Mouse (Mus musculus) embryonic facial prominence, embryonic 15.5 days (tissue): ENCODE measurements at regions not wholly inside any gene's neighbourhood (a gene's known extent, or its start where the extent isn't known, plus 50 kb on each side); places are given as distances from the start of the nearest gene placed in this dataset.

Experiments used
- ATAC-seq: fragments of 200-750 bp; cut with Nextera tagmentation; 2 replicates; pipeline ENCODE4 v1.8.0; 2017; ENCODE audit warnings: low read depth, moderate TSS enrichment; ENCODE audit not compliant: insufficient number of reproducible peaks, low FRiP score, low TSS enrichment
- H3K27ac ChIP-seq: fragments of 300-500 bp; sonication (generic); replicated peaks from 2 replicates; pipeline ENCODE4 v1.5.1; 2015; ENCODE audit warnings: mild to moderate bottlenecking, inconsistent platforms
- H3K27me3 ChIP-seq: fragments of 300-500 bp; sonication (generic); 2 replicates; pipeline ENCODE4 v1.6.1; 2015; ENCODE audit warnings: inconsistent platforms
- H3K36me3 ChIP-seq: fragments of 300-500 bp; sonication (generic); 2 replicates; pipeline ENCODE4 v1.6.1; 2015; ENCODE audit warnings: mild to moderate bottlenecking, inconsistent platforms
- H3K4me1 ChIP-seq: fragments of 300-500 bp; sonication (generic); 2 replicates; pipeline ENCODE4 v1.6.1; 2015; ENCODE audit warnings: inconsistent platforms
- H3K4me2 ChIP-seq: fragments of 300-500 bp; sonication (generic); replicated peaks from 2 replicates; pipeline ENCODE4 v1.6.1; 2015; ENCODE audit warnings: mild to moderate bottlenecking, inconsistent platforms
- H3K4me3 ChIP-seq: fragments of 300-500 bp; sonication (generic); replicated peaks from 2 replicates; pipeline ENCODE4 v1.5.1; 2015; ENCODE audit warnings: mild to moderate bottlenecking, inconsistent platforms
- H3K9ac ChIP-seq: fragments of 300-500 bp; sonication (generic); 2 replicates; pipeline ENCODE4 v1.6.1; 2015; ENCODE audit warnings: inconsistent platforms
- H3K9me3 ChIP-seq: fragments of 300-500 bp; sonication (generic); replicated peaks from 2 replicates; pipeline ENCODE4 v1.6.1; 2016; ENCODE audit warnings: inconsistent platforms
- WGBS: fragments of 180-500 bp; shearing (Covaris S2); methylation state at CpG from one replicate; pipeline ENCODE4 v1.1.7; 2015; 5-methylcytosine and 5-hydroxymethylcytosine counted together

DNA sequence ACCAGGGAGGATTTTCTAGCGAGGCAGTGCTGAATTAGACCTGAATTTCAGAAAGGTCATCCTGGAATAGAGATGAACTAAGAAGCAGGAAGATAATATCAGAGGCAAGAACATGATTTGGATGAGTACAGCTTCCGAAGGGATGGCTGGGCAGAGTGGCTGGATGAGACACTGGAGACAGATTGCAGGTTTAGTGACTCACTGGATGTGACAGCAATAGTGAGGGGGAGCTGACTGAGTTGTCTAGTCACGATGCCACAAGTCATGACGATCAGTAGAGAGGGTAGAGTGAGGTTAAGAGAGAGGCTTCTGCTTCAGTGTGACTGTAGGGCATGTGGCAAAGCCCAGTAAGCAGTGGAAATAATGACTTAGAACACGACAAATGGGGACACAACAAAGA is 181.3 kb upstream of the Npy start:
- Histone ChIP-seq H3K27me3 (no peaks in the 10 kb centered on the region), H3K36me3 (no peaks in the 10 kb centered on the region), H3K4me2 (no peak overlapping the region), H3K4me3 (no peak overlapping the region), H3K27ac (no peak overlapping the region), H3K9ac (no peak overlapping the region), H3K4me1 (no peaks in the 10 kb centered on the region), H3K9me3 (no peaks in the 10 kb centered on the region)
- WGBS, result 71% methylated on average over 5 of the region's 5 CpGs
- ATAC-seq, result no peak

DNA sequence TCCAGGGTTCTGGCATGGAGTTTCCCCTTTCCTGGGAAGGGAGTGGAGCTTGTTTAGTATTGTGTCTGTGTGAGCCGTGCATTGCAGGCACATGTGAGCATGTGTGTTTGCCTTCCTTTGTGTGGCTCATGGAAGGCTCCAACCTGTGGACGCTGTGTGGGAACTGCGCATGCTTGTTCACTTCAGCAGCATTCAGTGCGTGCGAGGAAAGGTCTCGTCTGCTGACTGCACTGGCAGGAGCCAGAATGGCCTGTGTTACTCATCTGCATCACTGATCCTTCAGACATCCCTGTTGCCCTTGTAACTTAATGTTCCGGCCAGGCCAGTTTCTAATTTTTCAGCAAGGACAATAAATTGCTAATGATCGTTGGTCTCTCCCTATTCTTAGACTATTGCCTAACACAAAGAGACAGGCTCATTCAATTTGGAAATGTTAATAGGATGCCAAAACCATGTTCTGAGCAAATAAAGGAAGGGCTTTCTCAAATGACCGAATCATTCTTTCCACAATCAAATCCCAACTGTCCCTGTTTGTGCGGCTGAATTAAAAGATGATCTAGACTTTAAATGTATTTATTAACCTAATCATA is 167.9 kb upstream of the Npy start:
- no peaks in the 10 kb centered on the region for H3K4me1 ChIP-seq
- no peaks in the 10 kb centered on the region for H3K9me3 ChIP-seq
- 82% methylated on average over 10 of the region's 10 CpGs for WGBS
- no peak overlapping the region for H3K27ac ChIP-seq
- no peak overlapping the region for H3K4me2 ChIP-seq
- H3K27me3 ChIP-seq, result peaks cover 2% of the 10 kb centered on the region; the same call in 1 of the 2 replicates
- H3K4me3 ChIP-seq, result no peak overlapping the region
- ATAC-seq, result no peak
- H3K36me3 ChIP-seq, result no peaks in the 10 kb centered on the region
- H3K9ac ChIP-seq, result no peak overlapping the region

DNA sequence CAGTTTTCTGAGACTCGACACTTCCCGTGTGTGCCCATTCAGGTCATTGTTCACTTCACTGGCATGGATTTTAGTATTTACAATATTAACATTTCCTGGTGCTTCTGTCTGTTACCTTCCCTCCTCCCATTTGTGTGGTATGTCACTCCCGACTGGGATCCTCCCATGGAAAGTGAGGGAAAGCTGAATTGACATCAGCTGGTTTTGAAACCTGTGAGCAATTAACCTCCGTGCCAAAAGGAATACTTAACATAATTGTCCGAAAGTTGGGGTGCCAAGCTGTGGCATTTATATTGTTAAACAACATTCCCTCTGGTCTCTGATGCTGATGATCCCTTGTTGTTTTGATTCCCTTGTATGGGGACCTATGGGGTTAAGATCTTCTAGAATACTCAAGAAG is 167.3 kb upstream of the Npy start:
- Histone ChIP-seq H3K9ac (no peak overlapping the region), H3K36me3 (no peaks in the 10 kb centered on the region), H3K4me2 (no peak overlapping the region), H3K4me1 (no peaks in the 10 kb centered on the region), H3K27me3 (peaks cover 2% of the 10 kb centered on the region; the same call in 1 of the 2 replicates), H3K27ac (no peak overlapping the region), H3K9me3 (no peaks in the 10 kb centered on the region), H3K4me3 (no peak overlapping the region)
- ATAC-seq, result no peak
- WGBS, result 50% methylated on average over 5 of the region's 5 CpGs

DNA sequence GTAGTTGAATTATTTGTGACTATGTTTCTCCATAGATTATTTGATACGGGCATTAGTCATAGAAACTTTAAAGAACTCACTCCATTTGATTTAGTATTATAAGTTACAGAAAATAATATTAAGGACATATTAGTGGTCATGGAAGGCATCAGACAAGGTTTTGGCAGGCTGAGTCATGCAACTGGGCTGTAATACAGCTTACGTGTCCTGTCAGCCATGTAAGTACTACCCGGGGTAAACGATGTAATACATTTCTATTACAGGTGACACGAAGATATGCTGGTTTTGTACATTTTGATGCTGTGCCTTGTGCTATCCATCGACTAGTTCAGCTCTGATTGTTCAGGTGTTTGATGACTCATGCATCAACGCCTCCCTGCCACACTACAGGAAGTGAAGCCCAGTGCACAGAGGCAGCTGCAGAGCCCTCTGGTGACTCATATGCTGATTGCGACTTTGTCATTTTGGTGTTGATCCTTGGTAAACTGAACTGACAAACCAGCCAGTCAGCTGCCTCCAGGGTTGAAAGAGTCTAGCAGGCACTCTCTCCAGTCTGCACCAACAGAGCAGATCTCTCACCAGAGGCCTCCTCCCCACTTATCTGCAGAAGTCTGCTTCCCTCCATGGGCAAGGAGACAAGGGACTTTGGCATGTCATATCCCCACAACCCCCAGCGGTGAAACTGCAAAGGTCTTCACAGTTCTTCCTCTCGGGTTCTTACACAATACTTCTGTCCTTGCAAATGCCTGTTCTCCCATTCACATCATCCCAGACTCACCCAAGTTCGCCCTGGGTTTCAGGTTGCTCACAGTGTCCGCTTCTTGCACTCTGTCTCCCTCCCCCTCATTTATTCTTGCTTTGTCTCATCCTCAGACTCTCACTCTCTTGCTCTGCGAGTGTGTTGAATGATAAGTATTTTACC is 165.9 kb upstream of the Npy start:
- H3K36me3 ChIP-seq, result no peaks in the 10 kb centered on the region
- H3K9ac ChIP-seq, result no peak overlapping the region

DNA sequence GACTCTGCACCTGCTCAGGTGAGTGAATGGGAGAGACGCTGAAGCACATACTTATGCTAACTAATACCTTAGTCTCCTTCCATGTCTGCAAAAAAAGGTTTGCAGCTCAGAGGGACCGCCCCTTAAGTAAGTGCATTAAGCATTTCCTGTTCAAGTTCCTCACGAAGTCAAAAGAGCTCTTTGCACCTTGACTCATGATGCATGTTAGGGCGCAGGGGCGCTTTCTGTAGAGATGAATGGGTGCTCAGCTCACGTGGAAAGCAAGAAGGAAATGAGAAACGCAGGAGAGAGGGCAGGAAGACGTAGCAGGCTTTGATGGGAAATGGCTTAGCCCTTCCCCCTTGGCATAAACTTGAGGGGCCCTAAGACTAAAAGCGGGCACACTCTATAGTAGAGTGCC is 164.5 kb upstream of the Npy start:
- no peak overlapping the region for H3K27ac ChIP-seq
- H3K36me3 ChIP-seq, result no peaks in the 10 kb centered on the region
- H3K4me3 ChIP-seq, result no peak overlapping the region
- H3K9me3 ChIP-seq, result no peaks in the 10 kb centered on the region
- H3K27me3 ChIP-seq, result peaks cover 2% of the 10 kb centered on the region; the same call in 1 of the 2 replicates
- no peak overlapping the region for H3K4me2 ChIP-seq
- 68% methylated on average over 9 of the region's 9 CpGs for WGBS
- H3K4me1 ChIP-seq, result no peaks in the 10 kb centered on the region
- H3K9ac ChIP-seq, result no peak overlapping the region
- ATAC-seq, result no peak

More for the DNA sequence above, 165.9 kb upstream of the Npy start:
- H3K4me2 ChIP-seq, result no peak overlapping the region
- H3K27me3 ChIP-seq, result peaks cover 2% of the 10 kb centered on the region; the same call in 1 of the 2 replicates
- H3K4me3 ChIP-seq, result no peak overlapping the region
- H3K4me1 ChIP-seq, result no peaks in the 10 kb centered on the region
- no peaks in the 10 kb centered on the region for H3K9me3 ChIP-seq
- WGBS, result 59% methylated on average over 13 of the region's 13 CpGs
- ATAC-seq, result no peak
- H3K27ac ChIP-seq, result no peak overlapping the region

DNA sequence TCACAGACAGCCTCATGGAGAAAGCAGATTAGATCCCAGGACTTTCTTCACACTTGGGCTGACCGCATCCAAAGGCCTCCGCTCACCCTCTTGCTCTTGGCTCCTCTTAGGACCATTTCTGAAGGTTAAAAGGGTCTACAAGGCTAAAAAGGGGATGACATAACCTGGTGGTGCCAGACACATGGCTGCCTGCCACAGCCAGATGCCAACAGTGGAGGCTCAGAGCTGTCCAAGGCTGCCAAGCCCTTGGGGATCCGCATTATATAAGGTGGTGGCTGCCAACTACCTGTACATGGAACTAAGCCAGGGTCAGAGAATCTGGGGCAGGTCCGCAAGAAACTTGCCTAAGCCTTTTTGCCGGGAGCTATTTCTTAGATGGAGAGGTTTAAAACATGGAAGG is 151.5 kb upstream of the Npy start:
- no peaks in the 10 kb centered on the region for H3K9me3 ChIP-seq
- H3K4me1 ChIP-seq, result no peaks in the 10 kb centered on the region
- 76% methylated on average over 5 of the region's 5 CpGs for WGBS
- H3K9ac ChIP-seq, result no peak overlapping the region
- H3K27ac ChIP-seq, result no peak overlapping the region
- no peaks in the 10 kb centered on the region for H3K36me3 ChIP-seq
- no peak for ATAC-seq
- H3K27me3 ChIP-seq, result no peaks in the 10 kb centered on the region
- no peak overlapping the region for H3K4me3 ChIP-seq
- no peak overlapping the region for H3K4me2 ChIP-seq

DNA sequence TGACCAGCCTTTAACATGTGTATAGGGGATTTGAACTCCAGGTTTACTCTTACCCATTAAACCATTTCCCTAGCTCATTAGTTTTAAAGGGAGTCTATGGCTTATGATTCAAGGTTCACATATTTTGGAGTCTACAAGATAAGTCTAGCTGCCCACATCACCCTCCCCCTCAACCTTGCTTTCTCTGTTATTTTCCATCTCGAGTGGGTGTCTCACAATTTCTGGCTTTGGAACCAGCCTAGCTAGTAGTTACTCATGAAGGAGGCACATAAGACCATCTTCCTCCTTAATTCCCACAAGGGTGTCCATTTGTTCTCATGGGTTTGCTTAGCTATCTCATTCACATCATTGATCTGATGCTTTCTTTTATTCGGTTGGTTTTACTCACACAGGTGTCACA is 150.6 kb upstream of the Npy start:
- Histone ChIP-seq H3K9ac (no peak overlapping the region), H3K27me3 (no peaks in the 10 kb centered on the region), H3K9me3 (no peaks in the 10 kb centered on the region), H3K27ac (no peak overlapping the region), H3K4me2 (no peak overlapping the region), H3K4me3 (no peak overlapping the region), H3K4me1 (no peaks in the 10 kb centered on the region), H3K36me3 (no peaks in the 10 kb centered on the region)
- WGBS, result 80% methylated on average over 2 of the region's 2 CpGs
- ATAC-seq, result no peak

DNA sequence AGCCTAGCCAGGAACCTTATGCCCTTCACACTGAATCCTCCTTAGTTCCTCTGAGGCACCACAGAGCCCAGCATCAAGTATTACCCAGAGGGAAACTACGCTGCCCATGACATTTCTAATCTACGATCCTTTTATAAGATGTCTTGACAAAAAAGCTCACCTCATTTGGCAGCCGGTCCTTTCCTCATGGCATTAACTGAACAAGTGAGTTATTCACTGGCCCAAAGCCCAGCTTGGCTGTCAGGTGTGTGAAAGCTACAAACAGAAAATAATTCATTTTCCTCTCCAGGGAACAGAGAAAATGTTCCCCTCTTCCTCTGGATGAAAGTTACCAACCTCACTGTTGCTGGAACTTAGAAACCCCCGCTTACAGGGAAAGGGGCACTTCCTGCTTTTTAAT is 135.7 kb upstream of the Npy start:
- no peak for ATAC-seq
- H3K9me3 ChIP-seq, result no peaks in the 10 kb centered on the region
- H3K4me1 ChIP-seq, result no peaks in the 10 kb centered on the region
- H3K4me2 ChIP-seq, result no peak overlapping the region
- no peaks in the 10 kb centered on the region for H3K27me3 ChIP-seq
- no peak overlapping the region for H3K4me3 ChIP-seq
- 59% methylated on average over 4 of the region's 4 CpGs for WGBS
- H3K27ac ChIP-seq, result no peak overlapping the region
- no peaks in the 10 kb centered on the region for H3K36me3 ChIP-seq
- no peak overlapping the region for H3K9ac ChIP-seq

DNA sequence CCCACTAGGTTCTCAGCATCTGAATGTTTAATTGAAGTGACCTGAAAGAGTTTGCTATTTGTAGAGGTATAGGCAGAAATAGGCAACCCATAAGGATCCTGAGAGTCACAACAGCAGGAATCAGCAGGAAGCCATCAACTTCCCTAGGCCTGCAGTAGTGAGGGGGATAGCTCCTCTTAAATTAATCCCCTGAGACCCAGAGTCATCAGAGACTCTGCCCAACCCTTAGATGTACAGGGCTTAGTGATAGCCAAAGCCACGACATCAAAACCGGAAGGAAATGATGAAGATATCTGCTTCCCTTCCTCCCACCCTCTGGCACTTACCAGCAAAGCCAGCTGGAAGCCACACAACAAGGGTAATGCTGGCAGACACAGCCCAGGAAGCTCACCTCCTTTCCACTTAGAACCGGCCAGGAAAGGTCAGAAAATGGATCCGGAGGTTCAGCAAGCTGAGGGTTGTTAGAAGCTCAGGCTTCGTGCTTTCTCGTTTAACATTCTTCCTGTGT is 130.4 kb upstream of the Npy start:
- Histone ChIP-seq H3K4me3 (no peak overlapping the region), H3K27ac (no peak overlapping the region), H3K36me3 (no peaks in the 10 kb centered on the region), H3K4me1 (no peaks in the 10 kb centered on the region), H3K4me2 (no peak overlapping the region), H3K9me3 (no peaks in the 10 kb centered on the region), H3K9ac (no peak overlapping the region), H3K27me3 (no peaks in the 10 kb centered on the region)
- WGBS, result 39% methylated on average over 6 of the region's 6 CpGs
- no peak for ATAC-seq

DNA sequence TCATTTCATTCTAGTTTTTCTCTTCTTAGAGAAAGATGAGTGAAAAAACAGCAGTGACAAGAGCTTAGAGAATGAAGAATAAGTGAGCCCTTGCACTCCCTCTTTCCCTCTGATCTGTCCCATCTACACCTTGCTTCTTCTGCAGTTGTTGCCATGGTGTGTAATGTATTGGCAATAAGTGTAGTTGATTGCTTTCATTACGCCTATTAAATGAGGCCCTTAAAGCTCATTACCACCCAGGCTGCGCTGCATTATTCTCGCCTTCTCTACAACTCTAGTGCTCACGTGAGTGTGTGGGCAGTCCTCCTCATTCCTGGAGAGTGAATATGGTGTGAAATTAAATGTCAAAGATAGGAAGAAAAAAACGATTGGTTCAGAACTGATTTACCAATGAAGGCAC is 127.7 kb upstream of the Npy start:
- Histone ChIP-seq H3K27me3 (no peaks in the 10 kb centered on the region), H3K27ac (no peak overlapping the region), H3K9ac (no peak overlapping the region), H3K9me3 (no peaks in the 10 kb centered on the region), H3K36me3 (no peaks in the 10 kb centered on the region), H3K4me3 (no peak overlapping the region), H3K4me2 (no peak overlapping the region), H3K4me1 (no peaks in the 10 kb centered on the region)
- WGBS, result 75% methylated on average over 5 of the region's 5 CpGs
- no peak for ATAC-seq

DNA sequence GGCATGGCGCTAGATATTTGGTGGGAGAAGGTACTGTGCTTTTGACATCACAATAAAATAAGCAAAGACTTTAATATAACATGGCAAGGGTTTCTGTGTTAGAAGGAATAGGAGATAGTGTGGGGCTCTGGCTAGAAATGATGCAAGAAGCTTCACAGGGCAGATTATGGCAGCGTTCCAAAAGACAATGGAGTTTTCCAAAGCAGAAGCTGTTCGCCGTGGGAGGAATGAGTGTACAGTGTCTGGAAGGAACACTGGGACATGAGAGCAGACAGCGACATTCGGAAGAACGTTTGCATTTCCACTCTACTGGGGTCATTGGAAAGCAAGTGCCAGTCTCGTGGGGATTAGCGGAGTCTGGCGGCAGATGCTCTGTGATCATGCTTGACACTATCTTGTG is 125.5 kb upstream of the Npy start:
- H3K4me1 ChIP-seq, result no peaks in the 10 kb centered on the region
- WGBS, result 85% methylated on average over 10 of the region's 10 CpGs
- ATAC-seq, result no peak

More for the DNA sequence above, 125.5 kb upstream of the Npy start:
- H3K36me3 ChIP-seq, result no peaks in the 10 kb centered on the region
- H3K4me3 ChIP-seq, result no peak overlapping the region
- H3K27ac ChIP-seq, result no peak overlapping the region
- no peaks in the 10 kb centered on the region for H3K9me3 ChIP-seq
- H3K27me3 ChIP-seq, result no peaks in the 10 kb centered on the region
- no peak overlapping the region for H3K4me2 ChIP-seq
- H3K9ac ChIP-seq, result no peak overlapping the region
